Mouse (Mus musculus) midbrain, embryonic 13.5 days (tissue): ENCODE measurements around the gene Fmnl2. TPM values are rescaled to one million over a fixed set of nuclear protein-coding genes. Genes with fewer than 3 reads are reported as not detected.

Experiments used
- ATAC-seq: fragments of 200-750 bp; cut with Nextera tagmentation; 2 replicates; pipeline ENCODE4 v1.8.0; 2017; ENCODE audit warnings: mild to moderate bottlenecking, moderate TSS enrichment, moderate library complexity
- H3K27ac ChIP-seq: fragments of 300-500 bp; sonication (generic); 2 replicates; pipeline ENCODE4 v1.5.1; 2015; ENCODE audit warnings: inconsistent platforms, mild to moderate bottlenecking, moderate library complexity
- H3K27me3 ChIP-seq: fragments of 300-500 bp; sonication (generic); 2 replicates; pipeline ENCODE4 v1.6.1; 2015; ENCODE audit warnings: mild to moderate bottlenecking, inconsistent platforms
- H3K36me3 ChIP-seq: fragments of 300-500 bp; sonication (generic); 2 replicates; pipeline ENCODE4 v1.6.1; 2015; ENCODE audit warnings: mild to moderate bottlenecking, inconsistent platforms
- H3K4me1 ChIP-seq: fragments of 300-500 bp; sonication (generic); replicated peaks from 2 replicates; pipeline ENCODE4 v1.6.1; 2015; ENCODE audit warnings: inconsistent platforms
- H3K4me2 ChIP-seq: fragments of 300-500 bp; sonication (generic); replicated peaks from 2 replicates; pipeline ENCODE4 v1.6.1; 2015; ENCODE audit warnings: moderate library complexity, mild to moderate bottlenecking, inconsistent platforms
- H3K4me3 ChIP-seq: fragments of 300-500 bp; sonication (generic); replicated peaks from 2 replicates; pipeline ENCODE4 v1.5.1; 2015; ENCODE audit warnings: mild to moderate bottlenecking, inconsistent platforms
- H3K9ac ChIP-seq: fragments of 300-500 bp; sonication (generic); replicated peaks from 2 replicates; pipeline ENCODE4 v1.6.1; 2015; ENCODE audit warnings: mild to moderate bottlenecking, inconsistent platforms
- H3K9me3 ChIP-seq: fragments of 300-500 bp; sonication (generic); 2 replicates; pipeline ENCODE4 v1.6.1; 2016; ENCODE audit warnings: mild to moderate bottlenecking, inconsistent platforms
- WGBS: fragments of 180-500 bp; shearing (Covaris S2); methylation state at CpG from one replicate; pipeline ENCODE4 v1.1.7; 2015; 5-methylcytosine and 5-hydroxymethylcytosine counted together
- polyA plus RNA-seq: library from polyadenylated mRNA; unstranded; fragments of >200 nt; fragmentation: Nextera tagmentation; extraction: Ambion mirVana; gene quantifications from 2 replicates; pipeline ENCODE4 v1.2.1, GENCODE M21; 2015

The Fmnl2 gene
- polyA plus RNA-seq, 1 experiment from 2014 or later: 13.2 TPM

DNA sequence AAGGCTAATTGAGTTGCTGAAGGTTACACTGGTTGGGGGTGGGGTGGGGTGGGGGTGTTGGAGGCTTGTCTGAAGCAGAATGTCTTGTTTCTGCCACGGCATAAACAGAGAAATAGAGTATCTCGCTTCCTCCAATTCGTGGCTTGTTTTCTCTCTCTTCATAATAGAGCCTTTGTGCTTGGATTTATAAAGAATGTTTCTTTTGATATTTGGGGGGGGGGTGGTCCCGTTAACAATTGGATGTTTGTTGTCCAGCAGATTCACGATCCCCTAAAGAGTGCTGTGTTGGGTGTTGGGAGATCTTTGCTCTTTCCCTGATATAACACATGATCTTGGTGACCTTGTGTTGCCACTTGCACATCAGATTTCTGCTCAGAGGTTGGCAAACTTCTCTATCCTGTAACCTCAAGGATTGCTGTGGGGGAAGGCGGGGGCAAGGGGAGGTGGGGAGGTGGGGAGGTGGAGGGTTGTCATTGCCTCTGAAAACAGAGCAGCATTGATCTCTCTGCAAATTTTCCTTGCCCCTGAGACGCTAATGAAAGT is 106.8 kb downstream of the Fmnl2 start:
- Histone ChIP-seq H3K27ac (no peak overlapping the region), H3K9ac (no peak overlapping the region), H3K4me2 (no peak overlapping the region), H3K4me1 (peaks cover 42% of the 10 kb centered on the region), H3K4me3 (no peak overlapping the region), H3K27me3 (no peaks in the 10 kb centered on the region), H3K9me3 (no peaks in the 10 kb centered on the region), H3K36me3 (no peaks in the 10 kb centered on the region)
- ATAC-seq: no peak
- 48% methylated on average over 7 of the region's 7 CpGs for WGBS

DNA sequence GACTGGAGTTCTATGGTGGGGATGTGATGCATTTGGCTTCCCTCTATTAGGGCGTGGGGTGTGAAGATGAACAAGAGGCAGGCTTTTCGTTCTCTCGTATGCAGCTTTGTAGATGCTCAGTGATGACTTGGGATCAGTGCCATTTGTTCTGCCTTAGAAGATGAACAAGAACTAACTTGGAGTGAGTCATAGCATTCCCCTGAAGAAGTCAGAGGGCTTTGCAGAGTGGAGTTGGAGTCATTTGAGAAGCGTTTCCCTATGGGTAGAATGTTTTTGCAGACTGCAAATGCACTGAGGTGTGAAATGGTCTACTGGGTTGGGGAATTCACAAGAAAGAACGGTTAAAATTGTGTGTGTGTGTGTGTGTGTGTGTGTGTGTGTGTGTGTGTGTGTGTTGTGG is 108.6 kb downstream of the Fmnl2 start:
- no peak overlapping the region for H3K4me2 ChIP-seq
- no peak overlapping the region for H3K9ac ChIP-seq
- peaks cover 26% of the 10 kb centered on the region for H3K4me1 ChIP-seq
- 85% methylated on average over 5 of the region's 5 CpGs for WGBS
- H3K9me3 ChIP-seq: no peaks in the 10 kb centered on the region
- no peaks in the 10 kb centered on the region for H3K27me3 ChIP-seq
- no peak overlapping the region for H3K4me3 ChIP-seq
- ATAC-seq: no peak
- H3K27ac ChIP-seq: no peak overlapping the region
- no peaks in the 10 kb centered on the region for H3K36me3 ChIP-seq

DNA sequence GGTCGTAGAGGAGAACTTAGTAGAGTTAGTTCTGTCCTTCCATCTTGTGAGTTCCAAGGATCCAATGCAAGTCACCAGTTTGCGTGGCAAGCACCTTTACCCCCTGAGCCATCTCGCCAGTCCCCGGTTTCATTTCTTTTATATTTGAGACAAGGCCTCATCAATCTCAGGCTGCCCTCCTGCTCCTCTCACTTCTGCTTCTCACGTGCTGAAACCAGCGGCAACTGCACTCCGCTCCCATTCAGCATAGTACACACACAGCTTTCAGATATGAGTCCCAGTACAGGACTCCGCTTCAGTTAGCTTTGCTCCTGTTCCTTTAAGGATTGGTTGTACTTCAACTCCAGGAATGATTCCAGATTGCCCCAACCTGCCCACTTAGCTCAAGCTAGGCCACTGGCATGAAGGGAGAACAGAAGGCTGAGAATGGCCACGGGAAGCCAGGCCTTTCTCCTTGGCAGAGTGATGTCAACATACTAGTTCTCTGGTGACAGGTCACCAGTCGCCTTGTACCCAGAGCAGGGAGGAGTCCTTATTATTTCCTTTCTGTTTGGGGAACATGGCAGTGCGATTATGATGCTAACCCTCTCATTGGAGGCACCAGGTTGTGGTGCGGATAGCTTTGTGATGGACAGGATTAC is 109.3 kb downstream of the Fmnl2 start:
- H3K4me2 ChIP-seq: no peak overlapping the region
- no peaks in the 10 kb centered on the region for H3K9me3 ChIP-seq
- H3K27ac ChIP-seq: no peak overlapping the region
- no peaks in the 10 kb centered on the region for H3K27me3 ChIP-seq
- 90% methylated on average over 12 of the region's 12 CpGs for WGBS
- H3K36me3 ChIP-seq: no peaks in the 10 kb centered on the region
- ATAC-seq: no peak
- H3K4me1 ChIP-seq: peaks cover 26% of the 10 kb centered on the region
- H3K4me3 ChIP-seq: no peak overlapping the region
- H3K9ac ChIP-seq: no peak overlapping the region

DNA sequence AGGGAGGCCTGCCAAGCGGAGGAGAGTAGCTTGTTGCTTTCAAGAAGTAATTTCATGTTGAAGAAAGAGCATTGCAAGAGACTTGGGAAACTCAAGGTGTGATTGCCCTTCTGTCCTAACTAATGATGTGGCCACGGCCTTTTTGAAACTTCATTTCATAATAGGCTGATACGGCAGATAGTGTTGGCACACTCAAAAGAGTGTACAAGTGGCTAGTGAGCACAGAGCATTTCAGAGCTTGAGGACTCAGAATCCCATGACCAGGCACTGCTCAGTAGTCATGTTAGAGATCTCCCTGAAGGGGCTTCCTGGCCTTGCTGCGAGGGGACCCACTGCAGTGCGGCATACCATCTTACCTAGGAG is 109.8 kb downstream of the Fmnl2 start:
- 92% methylated on average over 5 of the region's 5 CpGs for WGBS
- no peak for ATAC-seq
- no peak overlapping the region for H3K9ac ChIP-seq

DNA sequence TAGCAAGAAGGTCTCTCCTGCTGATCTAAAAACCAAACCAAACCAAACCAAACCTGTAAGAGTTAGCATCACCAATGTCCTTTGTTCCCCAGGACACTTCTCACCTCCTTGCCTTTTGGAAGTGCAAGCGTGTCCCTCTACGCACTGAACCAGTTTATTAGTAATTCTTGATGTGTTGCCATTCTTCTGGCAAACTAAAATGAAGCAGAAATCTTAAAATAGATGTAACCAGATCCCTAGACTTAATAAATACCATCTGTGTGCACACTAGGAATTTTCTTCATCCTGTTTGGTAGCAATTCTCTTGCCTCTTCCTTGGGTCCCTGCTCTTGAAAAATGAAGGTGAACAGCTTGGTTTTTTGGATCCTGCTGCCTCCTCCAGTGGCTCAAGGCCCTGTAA is 111.2 kb downstream of the Fmnl2 start:
- ATAC-seq: no peak
- Histone ChIP-seq H3K4me3 (no peak overlapping the region), H3K9ac (no peak overlapping the region), H3K36me3 (no peaks in the 10 kb centered on the region), H3K4me2 (no peak overlapping the region), H3K9me3 (no peaks in the 10 kb centered on the region), H3K4me1 (peaks cover 19% of the 10 kb centered on the region), H3K27me3 (no peaks in the 10 kb centered on the region), H3K27ac (no peak overlapping the region)
- WGBS: 92% methylated on average over 2 of the region's 2 CpGs

More for the DNA sequence above, 109.8 kb downstream of the Fmnl2 start:
- Histone ChIP-seq H3K27ac (no peak overlapping the region), H3K9me3 (no peaks in the 10 kb centered on the region), H3K27me3 (no peaks in the 10 kb centered on the region), H3K4me2 (no peak overlapping the region), H3K36me3 (no peaks in the 10 kb centered on the region), H3K4me3 (no peak overlapping the region), H3K4me1 (peaks cover 26% of the 10 kb centered on the region)

DNA sequence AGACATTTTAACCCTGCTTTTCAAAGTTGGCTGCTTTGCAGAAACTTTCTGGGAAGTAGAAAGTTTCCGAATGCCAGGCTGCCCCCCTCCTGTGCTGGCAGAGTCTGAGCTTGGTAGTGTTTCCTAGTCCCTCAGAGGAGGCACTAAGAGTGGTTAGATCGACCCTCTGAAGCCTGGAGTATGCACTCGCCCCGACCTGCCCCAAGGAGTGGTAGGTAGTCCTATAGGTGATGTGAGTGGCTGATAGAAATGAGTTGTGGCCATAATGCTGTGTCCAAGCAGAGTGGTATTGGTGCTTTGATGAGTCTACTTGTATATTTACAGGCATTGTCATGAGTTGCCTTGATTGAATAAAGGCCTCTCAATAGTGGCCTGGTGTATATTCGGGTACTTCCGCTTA is 116.4 kb downstream of the Fmnl2 start:
- Histone ChIP-seq H3K9ac (no peak overlapping the region), H3K27me3 (no peaks in the 10 kb centered on the region), H3K4me3 (no peak overlapping the region), H3K36me3 (no peaks in the 10 kb centered on the region), H3K4me1 (peaks cover 3% of the 10 kb centered on the region; the same call in 1 of the 2 replicates), H3K27ac (no peak overlapping the region), H3K4me2 (no peak overlapping the region), H3K9me3 (no peaks in the 10 kb centered on the region)
- 96% methylated on average over 6 of the region's 6 CpGs for WGBS
- ATAC-seq: no peak

DNA sequence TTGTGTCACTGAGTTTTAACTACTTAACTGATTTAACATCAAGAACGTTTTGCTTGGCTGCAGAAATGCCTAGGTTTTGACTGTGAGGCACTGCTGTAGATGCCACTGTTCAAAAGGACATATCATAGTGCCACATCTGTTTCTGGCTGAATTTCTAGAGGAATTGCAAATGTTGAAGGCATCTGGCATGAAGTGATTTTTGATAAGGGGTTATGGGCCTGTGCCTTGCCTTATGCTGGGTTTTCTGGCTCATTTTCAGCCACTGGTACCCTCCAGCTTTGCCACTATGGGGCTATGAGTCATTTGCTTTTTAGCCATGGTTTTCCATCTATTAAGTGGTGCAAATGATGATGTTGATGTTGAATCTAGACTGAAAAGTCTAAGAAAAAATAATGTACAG is 117.1 kb downstream of the Fmnl2 start:
- Histone ChIP-seq H3K27ac (no peak overlapping the region), H3K27me3 (no peaks in the 10 kb centered on the region), H3K4me2 (no peak overlapping the region), H3K9ac (no peak overlapping the region), H3K9me3 (no peaks in the 10 kb centered on the region), H3K36me3 (no peaks in the 10 kb centered on the region), H3K4me1 (peaks cover 9% of the 10 kb centered on the region; the same call in 1 of the 2 replicates), H3K4me3 (no peak overlapping the region)
- WGBS: 81% methylated on average over 1 of the region's 1 CpGs
- no peak for ATAC-seq

DNA sequence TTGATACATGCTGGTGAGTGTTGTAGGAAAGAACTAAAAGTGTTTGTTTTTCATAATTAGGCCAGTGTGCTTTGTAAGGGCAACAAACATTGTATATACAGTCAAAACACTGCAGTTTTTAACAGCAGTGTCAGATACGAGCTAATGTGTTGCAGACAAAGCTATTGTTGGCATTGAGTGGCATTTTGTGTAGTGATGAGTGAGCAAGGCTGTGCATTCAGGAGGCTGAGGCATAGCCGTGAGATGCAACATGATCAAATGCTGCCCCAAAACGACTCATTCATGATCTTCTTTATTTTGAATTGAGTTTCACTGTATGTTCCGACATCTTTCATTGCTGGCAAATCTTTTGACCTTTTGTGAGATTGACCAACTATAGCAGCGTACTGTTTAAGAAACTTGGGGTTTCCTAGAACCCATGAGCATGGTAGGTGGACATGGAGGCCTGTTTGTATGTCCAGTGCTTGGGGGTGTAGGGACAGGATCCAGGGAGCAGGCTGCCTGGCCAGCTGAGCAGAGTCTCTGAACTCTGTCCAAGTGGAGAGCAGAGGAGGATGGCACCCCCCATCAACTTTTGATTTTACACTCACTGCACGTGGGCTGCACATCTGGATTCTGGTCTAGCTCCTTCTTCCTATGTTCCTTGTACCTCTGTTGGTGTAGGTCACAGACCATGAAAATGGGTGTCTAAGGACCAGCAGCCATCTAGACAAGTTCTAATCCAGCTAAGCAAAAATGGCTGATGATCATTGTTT is 120.4 kb downstream of the Fmnl2 start:
- no peaks in the 10 kb centered on the region for H3K36me3 ChIP-seq
- peaks cover 16% of the 10 kb centered on the region; the same call in 1 of the 2 replicates for H3K4me1 ChIP-seq
- no peak overlapping the region for H3K4me2 ChIP-seq
- ATAC-seq: no peak
- H3K27me3 ChIP-seq: no peaks in the 10 kb centered on the region
- no peak overlapping the region for H3K27ac ChIP-seq
- WGBS: 86% methylated on average over 6 of the region's 6 CpGs
- no peak overlapping the region for H3K4me3 ChIP-seq
- H3K9me3 ChIP-seq: no peaks in the 10 kb centered on the region
- no peak overlapping the region for H3K9ac ChIP-seq

DNA sequence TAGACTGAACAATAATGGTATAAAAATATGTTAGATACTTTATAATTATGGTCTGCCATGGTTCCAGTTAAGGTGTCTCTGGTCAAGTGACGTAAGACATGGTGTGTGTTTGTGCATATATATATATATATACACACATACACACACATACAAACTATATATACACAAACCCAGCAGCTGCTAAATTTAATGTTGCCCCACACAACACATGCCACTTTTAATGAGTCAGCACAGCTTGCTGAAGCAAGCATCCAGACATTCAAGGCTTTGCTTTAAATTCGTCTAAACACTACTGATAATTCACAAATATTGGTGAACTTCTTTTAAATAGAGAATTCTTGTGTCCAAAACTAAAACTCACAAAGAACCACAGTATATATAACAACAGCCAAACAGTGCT is 121.1 kb downstream of the Fmnl2 start:
- no peak for ATAC-seq
- no peaks in the 10 kb centered on the region for H3K9me3 ChIP-seq
- WGBS: 96% methylated on average over 2 of the region's 2 CpGs

DNA sequence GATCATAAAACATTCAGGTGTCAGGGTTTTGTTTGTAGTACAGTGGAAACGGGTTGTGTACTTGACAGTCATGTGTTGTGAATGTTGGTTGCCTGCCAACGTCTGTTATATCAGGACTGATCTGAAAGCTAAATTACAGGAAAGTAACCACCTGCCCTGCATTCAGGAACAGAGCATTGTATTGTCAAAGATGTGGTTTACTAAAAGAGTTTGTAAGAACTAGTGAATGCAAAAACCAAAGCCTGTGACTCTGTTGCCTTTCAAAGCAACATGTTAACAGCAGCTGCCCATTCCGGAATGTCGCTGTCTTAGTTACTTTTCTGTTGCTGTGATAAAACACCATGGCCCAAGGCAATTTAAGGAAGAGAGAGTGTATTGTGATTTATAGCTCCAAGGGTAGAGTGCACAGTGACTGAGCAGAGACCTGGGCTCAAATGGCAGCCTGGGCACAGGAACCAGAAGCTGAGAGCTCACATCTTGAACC is 121.7 kb downstream of the Fmnl2 start:
- H3K27me3 ChIP-seq: no peaks in the 10 kb centered on the region
- no peak overlapping the region for H3K4me2 ChIP-seq
- H3K9ac ChIP-seq: no peak overlapping the region
- H3K27ac ChIP-seq: peak overlapping the region; percentile 25
- H3K4me1 ChIP-seq: peaks cover 16% of the 10 kb centered on the region; the same call in 1 of the 2 replicates
- no peaks in the 10 kb centered on the region for H3K9me3 ChIP-seq
- no peak for ATAC-seq
- H3K4me3 ChIP-seq: no peak overlapping the region
- H3K36me3 ChIP-seq: no peaks in the 10 kb centered on the region
- 68% methylated on average over 4 of the region's 4 CpGs for WGBS

More for the DNA sequence above, 121.1 kb downstream of the Fmnl2 start:
- Histone ChIP-seq H3K4me1 (peaks cover 16% of the 10 kb centered on the region; the same call in 1 of the 2 replicates), H3K4me2 (no peak overlapping the region), H3K27me3 (no peaks in the 10 kb centered on the region), H3K9ac (no peak overlapping the region), H3K36me3 (no peaks in the 10 kb centered on the region), H3K4me3 (no peak overlapping the region), H3K27ac (no peak overlapping the region)

DNA sequence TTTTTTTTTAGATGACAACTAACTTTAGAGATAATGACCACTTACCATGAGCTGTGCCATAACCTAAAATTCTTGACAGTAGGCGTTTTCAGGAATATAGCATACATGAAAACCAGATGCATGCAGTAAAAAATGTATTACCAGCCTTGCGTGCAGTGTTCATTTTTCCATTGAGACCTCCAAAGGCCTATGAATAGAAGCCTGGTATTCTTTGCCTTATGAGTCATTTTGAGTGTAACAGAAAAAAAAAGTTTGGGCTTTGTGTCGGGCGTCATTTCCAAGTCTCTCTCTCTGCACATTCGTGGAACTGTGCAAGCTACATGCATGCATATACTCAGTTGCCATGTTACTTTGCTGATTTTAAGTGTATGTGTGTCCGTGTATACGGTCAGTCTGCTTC is 123.5 kb downstream of the Fmnl2 start:
- peaks cover 27% of the 10 kb centered on the region for H3K4me1 ChIP-seq
- ATAC-seq: no peak
- 91% methylated on average over 7 of the region's 7 CpGs for WGBS
- H3K27me3 ChIP-seq: no peaks in the 10 kb centered on the region
- no peaks in the 10 kb centered on the region for H3K9me3 ChIP-seq
- no peak overlapping the region for H3K4me2 ChIP-seq
- no peak overlapping the region for H3K27ac ChIP-seq
- no peak overlapping the region for H3K4me3 ChIP-seq
- no peaks in the 10 kb centered on the region for H3K36me3 ChIP-seq
- H3K9ac ChIP-seq: no peak overlapping the region

DNA sequence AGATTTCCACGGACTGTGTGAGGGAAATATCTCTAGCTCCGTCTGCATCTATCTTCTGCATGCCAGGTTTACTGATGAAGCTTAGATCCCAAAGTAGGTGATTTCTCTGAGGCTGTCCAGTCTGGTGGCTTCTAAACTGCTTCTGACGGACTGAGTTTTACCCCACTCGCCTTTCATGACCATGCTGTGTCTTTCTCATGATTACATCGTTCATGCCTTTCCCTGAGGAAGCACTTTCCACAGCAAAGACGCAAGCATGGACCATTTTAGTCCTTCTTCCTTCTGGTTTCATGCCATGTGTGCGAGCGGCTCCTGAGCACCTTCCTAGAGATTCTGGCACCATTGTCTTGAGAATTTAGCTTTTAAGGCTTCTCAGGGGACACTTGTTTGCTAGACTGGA is 123.9 kb downstream of the Fmnl2 start:
- Histone ChIP-seq H3K9me3 (no peaks in the 10 kb centered on the region), H3K4me1 (peaks cover 27% of the 10 kb centered on the region), H3K4me3 (no peak overlapping the region), H3K9ac (no peak overlapping the region), H3K27me3 (no peaks in the 10 kb centered on the region), H3K27ac (no peak overlapping the region), H3K36me3 (no peaks in the 10 kb centered on the region), H3K4me2 (no peak overlapping the region)
- ATAC-seq: no peak
- 90% methylated on average over 8 of the region's 8 CpGs for WGBS
